Mouse (Mus musculus) hindbrain, embryonic 12.5 days (tissue): ENCODE measurements around the gene 1190002N15Rik. TPM values are rescaled to one million over a fixed set of nuclear protein-coding genes. Genes with fewer than 3 reads are reported as not detected.

Experiments
- ATAC-seq: fragments of 200-750 bp; cut with Nextera tagmentation; 2 replicates; pipeline ENCODE4 v1.8.0; 2017; ENCODE audit warnings: moderate TSS enrichment; ENCODE audit not compliant: low FRiP score
- H3K27ac ChIP-seq: fragments of 300-500 bp; sonication (generic); 2 replicates; pipeline ENCODE4 v1.5.1; 2016; ENCODE audit warnings: mild to moderate bottlenecking
- H3K27me3 ChIP-seq: fragments of 300-500 bp; sonication (generic); 2 replicates; pipeline ENCODE4 v1.6.1; 2016; ENCODE audit warnings: mild to moderate bottlenecking
- H3K36me3 ChIP-seq: fragments of 300-500 bp; sonication (generic); 2 replicates; pipeline ENCODE4 v1.6.1; 2016; ENCODE audit warnings: mild to moderate bottlenecking
- H3K4me1 ChIP-seq: fragments of 300-500 bp; sonication (generic); 2 replicates; pipeline ENCODE4 v1.6.1; 2016
- H3K4me2 ChIP-seq: fragments of 300-500 bp; sonication (generic); replicated peaks from 2 replicates; pipeline ENCODE4 v1.6.1; 2016; ENCODE audit warnings: mild to moderate bottlenecking
- H3K4me3 ChIP-seq: fragments of 300-500 bp; sonication (generic); 2 replicates; pipeline ENCODE4 v1.5.1; 2016; ENCODE audit warnings: mild to moderate bottlenecking
- H3K9ac ChIP-seq: fragments of 300-500 bp; sonication (generic); 2 replicates; pipeline ENCODE4 v1.6.1; 2016; ENCODE audit warnings: mild to moderate bottlenecking, moderate library complexity
- H3K9me3 ChIP-seq: fragments of 300-500 bp; sonication (generic); replicated peaks from 2 replicates; pipeline ENCODE4 v1.6.1; 2016; ENCODE audit warnings: mild to moderate bottlenecking
- WGBS: fragments of 180-500 bp; shearing (Covaris S2); methylation state at CpG from one replicate; pipeline ENCODE4 v1.1.7; 2016; 5-methylcytosine and 5-hydroxymethylcytosine counted together
- polyA plus RNA-seq: library from polyadenylated mRNA; unstranded; fragments of >200 nt; fragmentation: Nextera tagmentation; extraction: Ambion mirVana; gene quantifications from 2 replicates; pipeline ENCODE4 v1.2.1, GENCODE M21; 2016

The 1190002N15Rik gene
- polyA plus RNA-seq, 1 experiment from 2014 or later: 36.4 TPM

DNA sequence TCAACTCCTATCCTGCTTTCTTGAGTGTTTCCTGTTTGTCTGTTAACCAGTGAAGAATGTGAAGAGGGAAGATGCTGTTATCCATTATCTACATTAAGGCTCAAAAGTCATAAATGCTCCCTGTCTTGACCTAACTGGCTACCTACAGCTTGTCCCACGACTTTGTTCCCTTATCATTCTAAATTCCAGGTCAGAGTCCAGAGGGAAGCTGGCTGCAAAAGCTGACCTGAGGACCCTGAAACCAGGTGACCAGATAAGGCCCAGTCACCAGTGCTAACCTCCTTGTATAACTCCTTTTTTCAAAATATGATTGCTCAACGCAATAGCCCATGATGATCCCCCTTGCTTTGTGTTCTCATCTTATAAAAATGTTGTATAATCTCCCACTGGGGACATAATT lies 66.4 kb downstream of the 1190002N15Rik start:
- Histone ChIP-seq H3K9me3 (no peaks in the 10 kb centered on the region), H3K36me3 (no peaks in the 10 kb centered on the region), H3K4me3 (no peak overlapping the region), H3K27me3 (no peaks in the 10 kb centered on the region), H3K4me1 (peaks cover 3% of the 10 kb centered on the region; the same call in 1 of the 2 replicates), H3K4me2 (no peak overlapping the region), H3K27ac (no peak overlapping the region), H3K9ac (no peak overlapping the region)
- 68% methylated on average over 2 of the region's 2 CpGs for WGBS
- no peak for ATAC-seq

Other genes with a start within 250 kb of the 1190002N15Rik start
- gene Slc9a9, start 131.8 kb upstream of the 1190002N15Rik start, polyA plus RNA-seq: 4.9 and 6.2 TPM in 2 replicates